17 mouse cellular contexts compared by ENCODE assay signal in genomic region chr4:59218154-59218553, GRCm38 (mm10).
"Had no signal": no experiment of that assay in that cellular context is flagged by ENCODE, and none has a peak within 500 bp of the region (broad histone marks: within the 10 kb centered on the region; RNA-seq: fewer than 3 reads in every experiment).

No protein-coding gene starts in this region.

- H3K4me3 ChIP-seq: liver, embryonic 15.5 days; lung, embryonic 15.5 days; megakaryocyte, embryonic 14.5 days; midbrain, embryonic 13.5 days; midbrain, embryonic 15.5 days; neural tube, embryonic 12.5 days; stomach, embryonic 15.5 days had no signal

- H3K27ac ChIP-seq: liver, embryonic 15.5 days; lung, embryonic 15.5 days; macrophage; midbrain, embryonic 13.5 days; midbrain, embryonic 15.5 days; neural tube, embryonic 12.5 days; stomach, embryonic 15.5 days; stomach, postnatal 0 days had no signal

- DNase-seq: liver, postnatal 0 days; lung, adult 2 months; lung, postnatal 14 days; lung, postnatal 36 days; right cerebral cortex, postnatal 14 days; thymus, adult 2 months; thymus, postnatal 14 days; thymus, postnatal 36 days had no signal

- H3K4me1 ChIP-seq: lung, embryonic 15.5 days; midbrain, embryonic 13.5 days; midbrain, embryonic 15.5 days; neural tube, embryonic 12.5 days; stomach, embryonic 15.5 days had no signal

- H3K9ac ChIP-seq: liver, embryonic 15.5 days; liver, postnatal 0 days; lung, embryonic 15.5 days; midbrain, embryonic 13.5 days; midbrain, embryonic 15.5 days; neural tube, embryonic 12.5 days; stomach, embryonic 15.5 days had no signal

- H3K27me3 ChIP-seq: liver, embryonic 15.5 days; lung, embryonic 15.5 days; megakaryocyte, embryonic 14.5 days; midbrain, embryonic 13.5 days; midbrain, embryonic 15.5 days; neural tube, embryonic 12.5 days; stomach, embryonic 15.5 days had no signal
